Mouse (Mus musculus) ovary, postnatal 10 days (tissue): ENCODE measurements around the gene Lypd6b.

Experiments used
- DNase-seq: peaks from one replicate; pipeline ENCODE4 v3.0.0; 2022; ENCODE audit warnings: low spot score

Lypd6b gene

DNA sequence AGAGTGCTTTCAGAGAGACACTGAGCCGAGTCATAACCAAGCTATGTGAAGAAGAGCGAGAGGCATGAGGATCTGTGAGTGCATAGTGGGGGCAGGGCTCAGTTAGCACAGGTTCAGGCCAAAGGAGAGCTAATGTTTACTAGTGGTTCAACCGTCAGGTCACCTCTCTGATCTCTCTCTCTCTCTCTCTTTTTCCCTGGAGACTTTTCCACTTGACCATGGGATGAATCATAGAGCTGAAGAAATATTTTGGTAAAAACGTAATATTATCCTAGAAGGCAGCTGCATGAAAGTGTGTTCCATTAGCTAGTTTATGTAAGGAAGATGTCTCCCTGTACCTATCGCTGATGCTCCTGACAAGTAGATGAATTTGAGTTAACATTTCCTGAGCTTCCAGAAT, 30.6 kb downstream of the Lypd6b start:
- DNase-seq, result no peak

DNA sequence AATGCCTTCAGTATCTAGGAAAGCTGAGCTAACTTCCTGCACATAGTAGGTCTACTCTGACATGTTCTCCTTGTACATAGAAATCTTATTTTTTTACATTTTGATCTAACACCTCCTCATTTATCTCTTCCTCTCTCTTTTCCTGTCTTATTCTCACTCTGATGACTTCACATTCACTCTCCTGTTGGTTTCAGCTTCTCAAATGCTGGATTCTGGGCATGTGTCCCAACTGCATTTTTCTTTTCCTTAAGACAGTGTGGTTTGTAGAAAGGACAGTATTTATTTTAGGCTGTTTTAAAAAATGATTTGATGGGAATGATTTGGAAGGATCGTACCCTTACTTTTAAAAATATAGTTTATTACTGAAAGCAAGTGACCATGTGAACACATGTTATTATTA, 34.8 kb downstream of the Lypd6b start:
- no peak for DNase-seq

DNA sequence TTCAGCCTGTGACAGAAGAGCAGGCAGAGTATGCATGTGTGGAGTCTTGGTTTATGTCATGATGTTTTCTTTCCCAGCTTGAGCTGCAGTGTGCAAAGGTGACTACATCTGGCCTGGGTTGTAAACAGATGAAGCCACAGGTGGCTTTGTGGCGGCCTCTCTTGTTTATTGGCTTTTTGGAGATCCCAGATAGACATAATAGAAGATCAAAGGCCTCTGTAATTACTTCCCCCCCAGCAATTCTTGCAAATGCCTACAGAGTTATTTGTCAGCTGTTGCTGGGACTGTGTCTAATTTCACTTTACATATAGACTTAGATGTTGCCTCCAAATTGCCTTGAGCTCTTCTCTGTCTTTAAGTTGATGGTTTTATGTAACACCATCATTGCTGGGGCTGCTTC, 38.1 kb downstream of the Lypd6b start:
- no peak for DNase-seq

DNA sequence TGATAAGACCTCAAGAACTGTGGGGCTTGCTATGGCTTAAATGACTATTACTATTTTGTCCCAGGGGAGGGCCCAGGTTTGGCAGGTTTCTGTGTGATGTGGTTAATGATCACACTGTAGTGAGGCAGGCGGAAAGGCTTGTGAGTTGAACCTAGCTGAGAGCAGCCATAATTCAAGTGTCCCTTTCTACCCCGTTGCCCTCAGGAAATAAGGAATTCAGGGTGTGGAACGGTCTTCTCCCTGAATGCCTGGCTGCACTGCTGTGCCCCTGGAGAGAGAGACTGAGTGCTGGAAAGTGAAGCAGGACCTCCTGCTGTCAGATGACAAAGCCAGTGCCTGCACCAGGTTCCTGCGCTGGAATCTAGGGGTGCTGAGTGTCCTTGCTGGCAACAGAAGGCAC, 40.3 kb downstream of the Lypd6b start:
- no peak for DNase-seq

DNA sequence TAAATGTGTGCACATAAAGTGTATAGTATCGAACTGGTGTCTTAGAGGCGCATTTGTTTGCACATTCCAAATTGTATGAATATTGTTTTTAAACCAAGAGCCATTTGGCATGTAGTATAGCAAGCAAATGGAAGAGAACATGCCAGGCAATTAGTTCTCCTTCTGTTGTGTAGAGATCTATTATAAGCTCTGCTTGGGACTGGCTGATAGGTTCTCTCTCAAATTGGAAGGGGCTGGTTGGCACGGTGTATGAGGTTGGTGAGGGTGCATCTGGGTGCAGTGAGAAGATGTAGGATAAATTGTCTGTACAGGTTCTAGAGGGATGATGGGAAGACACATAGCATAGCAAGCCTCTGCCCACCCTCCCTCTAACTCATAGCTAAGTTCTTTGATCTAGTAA, 42.9 kb downstream of the Lypd6b start:
- DNase-seq, result no peak

DNA sequence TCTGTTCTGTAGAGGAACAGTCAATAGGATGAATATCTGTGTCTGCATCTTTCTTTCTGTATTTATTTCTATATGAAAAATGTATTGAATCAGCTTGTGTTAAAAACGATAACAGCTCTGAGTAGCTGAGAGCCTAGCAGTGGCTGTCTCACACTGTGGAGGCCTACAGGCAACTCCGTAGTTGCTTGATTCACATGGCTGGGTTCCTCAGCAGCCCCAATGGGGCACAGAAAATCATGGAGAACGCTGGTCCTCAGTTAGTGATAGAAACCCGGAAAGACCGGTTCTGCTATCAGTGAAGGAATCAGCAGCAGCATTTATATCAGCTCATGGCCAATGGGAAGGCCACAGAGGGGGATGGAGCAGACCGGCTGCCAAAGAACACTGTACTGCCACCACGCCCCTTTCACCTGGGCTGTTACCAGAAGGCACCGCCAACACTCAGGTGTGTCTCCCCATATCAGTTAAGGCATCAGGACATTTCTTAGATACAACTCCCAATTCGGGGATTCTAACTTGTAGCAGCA, 44.9 kb downstream of the Lypd6b start:
- DNase-seq, result no peak

DNA sequence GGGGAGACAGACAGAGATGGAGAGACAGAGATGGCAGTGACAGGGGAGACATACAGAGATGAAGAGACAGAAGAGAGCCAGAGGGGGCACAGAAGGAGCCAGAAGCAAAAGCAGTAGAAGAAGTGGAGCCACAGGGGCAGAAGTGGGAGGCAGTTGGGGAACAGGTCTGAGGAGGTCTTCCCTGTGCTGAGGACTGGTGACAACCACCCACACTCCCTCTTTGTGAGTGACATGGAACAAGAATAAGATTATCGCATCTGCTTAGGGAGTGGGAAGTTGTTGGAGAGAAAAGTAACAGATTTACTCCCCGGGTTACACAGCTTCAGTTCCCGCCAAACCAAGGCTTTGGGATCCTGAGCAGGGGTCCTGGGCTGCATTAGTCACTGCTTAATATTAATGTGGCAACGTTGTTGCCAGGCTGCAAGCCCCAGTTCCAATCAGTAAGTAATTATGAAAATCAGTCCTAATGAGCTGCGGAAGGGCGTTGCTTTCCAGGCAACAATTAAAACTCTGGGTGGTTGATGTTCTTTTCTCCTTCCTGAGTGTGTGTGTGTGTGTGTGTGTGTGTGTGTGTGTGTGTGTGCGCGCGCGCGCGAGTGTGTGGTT, 50.1 kb downstream of the Lypd6b start:
- DNase-seq, result no peak

DNA sequence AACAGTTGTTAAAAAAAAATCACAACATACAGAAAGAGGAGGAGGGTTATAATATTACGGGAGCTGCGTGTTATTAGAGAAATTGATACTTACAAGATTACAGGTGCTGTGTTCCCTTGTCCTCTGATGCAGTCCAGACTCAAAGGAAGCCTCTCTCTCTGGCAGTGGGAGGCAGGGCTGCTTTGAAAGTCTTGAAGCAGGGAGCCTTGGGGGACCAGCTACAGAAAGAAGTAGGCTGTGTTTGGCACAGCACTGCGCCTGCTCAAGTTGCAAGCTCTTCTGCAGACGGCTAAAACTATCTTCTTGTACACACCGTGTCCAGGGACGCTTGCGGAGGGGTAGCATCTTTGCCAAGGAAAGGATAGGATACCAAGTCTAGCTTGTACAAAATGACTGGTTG, 51.1 kb downstream of the Lypd6b start:
- DNase-seq, result no peak

DNA sequence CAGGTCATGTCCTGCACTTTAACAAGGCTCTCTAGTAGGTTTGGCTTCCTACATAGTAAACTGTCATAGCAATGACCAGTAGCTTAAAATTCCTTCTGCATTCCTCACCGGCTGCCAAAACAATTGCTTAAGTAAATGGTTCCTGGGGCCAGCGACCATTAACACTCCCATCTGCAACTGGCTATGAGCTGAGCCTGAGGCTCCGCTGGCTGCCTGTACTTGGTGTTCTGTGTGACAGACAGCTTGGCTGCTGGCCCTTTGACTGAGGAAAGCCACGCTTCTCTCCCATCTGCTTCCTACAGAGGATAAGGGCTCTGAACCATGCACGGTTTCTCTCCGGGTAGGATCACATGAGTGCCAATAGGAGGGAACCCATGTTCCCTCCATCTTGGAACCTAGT, 53.1 kb downstream of the Lypd6b start:
- DNase-seq, result no peak

DNA sequence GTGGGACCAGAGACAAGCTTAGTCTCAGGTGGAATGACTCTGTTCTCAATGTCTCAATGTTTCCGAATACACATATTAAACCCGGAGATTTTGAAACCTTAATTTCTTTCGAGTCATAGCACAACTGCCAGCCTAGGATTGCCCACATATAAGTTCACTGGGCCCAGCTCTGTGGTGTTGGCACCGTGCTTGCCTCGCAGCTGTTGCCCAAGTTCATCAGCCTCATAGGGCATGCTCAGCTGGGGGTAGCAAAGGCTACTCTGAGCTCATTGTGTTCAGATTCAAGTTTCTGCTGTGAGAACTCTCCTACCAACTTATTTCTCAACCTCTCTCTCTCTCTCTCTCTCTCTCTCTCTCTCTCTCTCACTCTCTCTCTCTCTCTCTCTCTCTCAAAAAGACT, 53.6 kb downstream of the Lypd6b start:
- no peak for DNase-seq

DNA sequence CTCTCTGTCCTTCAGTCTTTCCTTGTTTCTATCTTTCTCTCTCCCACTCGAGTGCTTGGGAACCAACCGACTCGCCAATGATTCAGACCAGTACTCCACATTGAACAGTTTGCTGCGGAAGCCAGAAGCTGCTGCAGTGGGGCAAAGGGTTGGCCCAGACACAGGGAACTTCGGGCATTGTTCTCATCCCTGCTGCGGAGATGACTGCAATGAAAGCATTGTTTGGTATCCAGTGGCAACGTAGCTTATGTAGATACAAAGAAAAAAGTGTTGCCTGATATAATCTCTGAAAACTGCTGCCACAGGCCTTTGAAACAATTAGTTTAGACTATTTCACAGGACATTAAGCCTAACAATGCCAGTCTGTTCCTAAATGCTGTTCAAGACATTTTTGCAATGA, 57.6 kb downstream of the Lypd6b start:
- no peak for DNase-seq

DNA sequence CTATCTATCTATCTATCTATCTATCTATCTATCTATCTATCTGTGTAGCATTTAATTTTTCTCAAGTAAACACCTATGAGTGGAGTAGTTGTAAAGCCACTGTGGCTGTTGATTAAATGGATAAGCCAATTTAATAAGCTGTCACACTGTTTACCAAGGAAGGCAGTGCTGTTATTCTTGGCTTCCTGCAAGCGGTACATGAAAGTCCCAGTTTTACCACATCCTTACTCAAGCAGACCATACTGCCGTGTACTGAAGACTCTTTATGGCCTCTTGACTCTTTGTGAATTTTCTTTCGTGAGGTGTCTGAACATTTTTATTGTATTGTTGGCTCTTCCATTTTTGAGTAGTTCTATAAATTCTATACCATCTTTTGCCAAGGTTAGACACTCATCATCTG, 58.6 kb downstream of the Lypd6b start:
- DNase-seq, result no peak

DNA sequence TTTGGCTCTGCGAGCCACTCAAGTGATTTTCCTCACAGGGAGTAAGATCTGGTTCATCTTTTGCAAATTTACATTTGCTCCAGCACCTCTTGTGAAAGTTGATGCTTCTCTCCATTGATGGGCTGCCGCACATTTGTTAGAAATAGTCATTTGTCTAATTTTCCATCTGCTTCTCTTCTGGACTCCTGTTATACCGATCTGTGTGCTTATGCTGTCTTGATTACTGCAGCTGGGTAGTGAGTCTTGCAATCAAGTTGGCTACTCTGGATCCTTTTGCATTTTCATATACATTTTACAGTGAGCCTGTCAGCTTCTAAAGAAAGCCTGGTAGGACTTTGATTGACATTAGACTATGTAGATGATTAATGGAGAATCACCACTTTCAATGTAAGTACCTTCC, 59.4 kb downstream of the Lypd6b start:
- no peak for DNase-seq

DNA sequence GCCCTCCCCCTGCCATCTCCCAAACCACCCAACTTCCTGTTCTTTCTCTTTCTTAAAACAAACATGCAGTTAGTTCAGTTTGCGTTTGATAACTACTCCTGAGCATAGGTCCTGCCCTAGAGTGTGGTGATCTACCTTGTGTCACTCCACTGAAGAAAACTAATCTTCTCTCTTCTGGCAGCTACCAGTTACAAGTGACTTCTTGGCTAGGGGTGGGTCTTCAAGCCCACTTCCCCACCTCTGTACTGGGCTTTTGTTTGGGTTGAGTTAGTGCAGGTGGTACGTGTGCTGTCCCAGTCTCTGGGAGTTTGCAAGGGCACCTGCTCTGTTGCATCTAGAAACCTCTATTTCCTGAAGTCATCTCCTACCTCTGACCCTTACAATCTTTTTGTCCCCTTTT, 60.3 kb downstream of the Lypd6b start:
- DNase-seq, result no peak

DNA sequence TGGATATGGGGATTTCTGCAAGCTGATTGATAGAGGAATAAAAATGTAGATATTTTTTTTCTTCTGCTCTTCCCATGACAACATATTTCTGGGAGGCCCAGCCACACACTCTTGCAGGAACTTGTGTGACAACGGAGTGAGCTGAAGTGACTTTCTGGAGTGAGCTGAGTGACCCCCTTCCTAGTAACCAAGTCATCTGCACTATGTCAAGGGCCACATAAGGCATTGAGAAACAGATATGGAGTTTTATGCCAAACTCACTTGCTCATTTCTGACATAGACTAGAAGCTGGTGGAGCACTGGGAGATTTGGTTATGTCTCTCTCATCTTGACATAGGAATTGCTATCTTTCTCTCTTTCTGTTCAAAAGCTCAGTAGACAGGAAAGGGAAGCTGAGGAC, 62.3 kb downstream of the Lypd6b start:
- DNase-seq, result no peak

DNA sequence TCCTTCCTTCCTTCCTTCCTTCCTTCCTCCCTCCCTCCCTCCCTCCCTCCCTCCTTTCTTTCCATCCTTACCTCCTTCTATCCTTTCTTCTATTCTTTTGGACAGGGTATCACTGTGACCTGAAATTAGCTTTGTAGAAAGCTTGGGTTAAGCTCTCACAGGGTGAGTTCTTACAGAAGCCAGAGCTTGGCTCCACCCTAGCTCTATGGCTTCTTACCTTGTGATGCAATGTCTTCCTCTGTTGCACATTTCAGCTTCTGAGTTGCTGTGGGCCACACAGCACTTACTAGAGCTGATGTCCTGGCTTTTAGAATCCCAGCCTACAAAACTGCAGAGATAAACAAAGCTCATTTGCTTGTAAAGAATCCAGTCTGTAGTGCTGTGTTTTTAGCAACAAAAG, 64.5 kb downstream of the Lypd6b start:
- DNase-seq, result no peak

DNA sequence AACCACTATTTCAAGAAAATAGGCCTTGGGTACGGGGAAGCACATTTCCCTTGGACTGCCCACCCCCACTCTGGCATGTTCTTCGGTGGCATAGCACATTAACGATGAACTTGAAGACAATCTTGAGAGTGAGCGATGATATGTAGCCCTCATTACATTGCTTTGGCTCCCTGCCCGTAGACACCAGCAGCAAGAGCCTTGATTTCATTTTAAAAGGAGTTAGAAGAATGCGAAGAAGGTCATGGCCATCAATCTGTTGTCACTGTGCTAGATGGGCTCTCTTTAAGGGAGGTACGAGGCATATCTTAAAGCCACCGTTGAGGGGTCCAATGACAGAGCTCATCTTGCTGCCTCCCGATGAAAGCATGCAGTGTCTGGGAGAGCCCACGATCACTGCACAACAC, 68.7 kb downstream of the Lypd6b start:
- DNase-seq, result no peak

DNA sequence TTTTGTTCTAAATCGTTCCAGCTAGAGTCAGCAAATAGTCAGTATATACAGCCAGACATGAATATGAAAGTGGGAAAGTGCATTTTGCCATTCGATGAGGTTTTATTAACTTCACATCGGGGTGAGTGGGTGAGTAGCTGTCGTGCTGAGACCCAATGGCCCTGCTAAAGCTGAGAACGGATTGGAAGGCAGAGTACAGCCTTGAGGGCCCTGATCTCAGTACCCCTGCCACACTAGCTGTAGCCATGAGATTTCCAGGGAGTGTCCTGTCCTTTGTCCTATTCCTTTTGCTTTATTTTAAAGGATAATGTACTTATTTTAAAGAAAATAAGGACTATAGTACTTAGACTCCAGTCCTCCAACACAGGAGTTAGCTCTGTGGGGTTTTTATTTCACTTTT, 69.1 kb downstream of the Lypd6b start:
- DNase-seq, result no peak

DNA sequence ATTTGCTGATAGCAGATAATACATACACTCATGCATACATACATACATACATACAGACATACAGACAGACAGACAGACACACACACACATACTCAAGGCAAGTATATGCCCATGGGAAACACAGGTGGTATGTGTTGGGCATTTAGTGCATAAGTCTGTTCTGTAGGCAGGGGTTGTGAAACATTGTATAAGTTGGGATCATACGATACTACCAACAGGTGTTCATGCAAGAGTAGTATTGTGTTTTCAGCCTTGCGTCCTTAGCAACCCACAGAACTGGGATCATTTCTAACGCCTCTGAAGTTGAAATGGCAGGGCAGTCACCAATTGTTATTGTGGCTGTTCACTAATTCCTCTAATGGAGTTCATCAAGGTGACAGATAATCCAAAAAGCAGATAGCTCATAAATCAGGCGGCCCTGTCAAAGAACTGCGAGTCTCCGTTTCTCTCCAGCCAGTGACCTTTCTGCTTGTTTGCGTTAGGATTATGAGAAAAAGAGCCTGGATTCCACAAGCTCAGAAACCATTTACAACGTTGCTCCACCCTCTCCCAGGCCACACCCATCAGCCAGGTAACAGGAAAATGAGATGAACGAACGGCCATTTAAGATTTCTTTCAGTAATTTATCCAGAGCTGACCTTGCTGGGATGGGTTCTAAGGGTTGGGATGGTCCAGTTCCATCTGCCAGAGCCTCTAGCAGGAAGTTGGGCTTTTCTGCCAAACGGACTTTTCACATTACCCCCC, 72.9 kb downstream of the Lypd6b start:
- DNase-seq, result no peak

DNA sequence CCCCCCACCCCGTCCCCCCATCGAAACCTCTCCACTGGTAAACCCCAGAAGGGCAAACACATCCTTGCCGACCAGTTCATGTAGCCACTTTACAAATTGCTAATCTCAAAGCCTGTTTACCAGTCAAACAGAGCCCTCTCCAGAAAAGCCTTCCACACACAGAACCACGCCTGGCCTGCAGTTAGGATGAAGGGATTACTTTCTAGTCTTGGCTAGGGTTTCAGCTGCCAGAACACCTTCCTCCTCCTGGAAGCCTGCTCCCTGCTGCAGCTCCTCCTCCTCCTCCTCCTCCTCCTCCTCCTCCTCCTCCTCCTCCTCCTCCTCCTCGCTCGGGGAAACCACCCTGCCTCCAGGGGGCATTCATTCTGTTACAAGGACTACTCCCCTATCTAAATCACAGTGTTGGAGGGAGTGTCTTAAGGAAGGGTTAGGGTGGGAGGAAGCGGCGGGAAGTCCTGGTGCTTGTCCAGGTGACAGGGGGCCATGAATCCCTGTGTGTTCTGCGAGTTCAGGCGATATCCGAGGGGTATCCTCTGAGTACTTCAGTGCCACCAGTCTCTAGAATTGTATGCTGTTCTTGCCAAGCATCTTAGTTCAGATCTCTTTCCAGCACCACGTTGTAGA, 73.6 kb downstream of the Lypd6b start:
- no peak for DNase-seq

DNA sequence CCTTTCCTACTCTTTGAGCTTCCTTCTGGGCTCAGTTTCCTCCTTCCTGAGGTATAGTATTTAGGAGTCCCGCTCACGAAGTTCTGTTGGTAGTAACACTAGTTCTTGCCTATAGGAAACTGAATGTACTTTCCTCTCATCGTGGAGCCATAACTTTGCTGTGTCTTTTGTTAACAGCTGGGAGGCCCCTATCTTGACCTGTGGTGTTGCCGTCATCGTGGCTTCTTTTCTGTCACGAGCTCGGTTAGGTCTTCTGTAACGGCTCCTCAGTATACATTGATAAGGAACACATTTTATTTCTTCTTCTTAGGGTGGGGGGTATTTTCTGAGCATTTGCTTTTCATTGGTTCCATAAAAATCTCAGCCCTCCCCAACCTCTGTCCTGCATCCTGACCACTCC, 74.2 kb downstream of the Lypd6b start:
- no peak for DNase-seq

DNA sequence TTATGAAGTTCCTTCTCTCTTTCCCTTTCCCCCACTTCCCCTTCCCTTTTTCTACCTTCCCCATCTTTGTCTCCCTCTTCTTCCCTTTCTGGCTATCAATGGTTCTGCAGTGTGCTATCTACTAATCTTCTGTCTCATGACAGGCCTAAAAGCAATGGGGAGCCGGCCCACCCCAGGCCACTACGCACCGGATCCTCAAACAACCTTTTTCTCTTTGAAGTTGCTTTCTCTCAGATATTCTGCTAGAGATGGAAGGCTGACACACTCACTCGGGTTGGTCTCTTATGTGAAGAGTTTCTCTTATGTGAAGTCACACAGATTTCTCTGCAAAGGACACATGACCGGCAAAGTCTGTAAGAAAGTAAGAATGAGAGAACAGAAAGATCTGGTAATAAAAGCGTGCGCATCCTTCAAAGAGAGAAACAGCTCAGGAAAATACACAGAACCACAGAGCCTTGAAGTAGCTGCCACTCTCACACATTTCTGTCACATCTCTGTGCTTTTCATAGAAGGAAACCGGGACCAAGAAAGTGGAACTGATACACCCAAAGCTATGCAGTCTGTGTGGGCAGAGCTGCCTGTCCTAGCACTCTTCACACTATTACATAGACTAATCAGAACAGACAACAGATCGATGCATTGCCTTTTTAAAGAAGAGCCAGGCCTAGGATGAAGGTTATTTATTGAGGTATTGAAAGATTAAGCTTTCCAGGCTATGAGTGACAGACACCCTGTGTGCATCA, 80.8 kb downstream of the Lypd6b start:
- DNase-seq, result no peak

DNA sequence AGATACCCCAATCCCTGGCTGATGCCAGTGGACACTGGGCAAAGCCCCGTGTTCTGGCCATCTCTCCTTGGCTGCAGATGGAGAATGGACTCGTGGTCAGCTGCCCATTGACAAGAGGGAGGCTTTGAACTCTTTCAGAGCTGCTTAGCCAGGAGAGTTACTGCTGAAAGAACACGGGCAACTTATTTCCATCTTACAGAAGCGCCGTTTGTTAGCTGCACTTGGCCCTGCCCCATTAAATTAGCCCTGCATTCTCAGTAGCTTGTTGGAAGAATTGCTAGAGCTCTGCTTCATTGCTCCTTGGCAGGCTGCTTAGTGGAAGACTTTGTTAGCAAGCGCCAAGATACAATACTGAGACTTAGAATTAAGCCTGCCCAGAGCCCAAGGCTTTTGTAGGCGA, 81.6 kb downstream of the Lypd6b start:
- no peak for DNase-seq
